Mouse (Mus musculus): ENCODE data around the gene Susd1.

The Susd1 gene

GRCm38 (mm10) chr4:59337533-59337885 lies 100.9 kb downstream of the Susd1 start:
- no peak for DNase-seq

GRCm38 (mm10) chr4:59336846-59337532 lies 101.4 kb downstream of the Susd1 start:
- no peak for DNase-seq

- no peak for DNase-seq
Observed at GRCm38 (mm10) chr4:59336439-59336809, 102.0 kb downstream of the Susd1 start.

GRCm38 (mm10) chr4:59335616-59336438 lies 102.6 kb downstream of the Susd1 start:
- peak; percentile 62 for DNase-seq

- no peak for DNase-seq
Observed at GRCm38 (mm10) chr4:59335101-59335500, 103.3 kb downstream of the Susd1 start.

- no peak for DNase-seq
Observed at GRCm38 (mm10) chr4:59334236-59334635, 104.2 kb downstream of the Susd1 start.

GRCm38 (mm10) chr4:59333424-59333895 lies 105.0 kb downstream of the Susd1 start:
- no peak for DNase-seq

- DNase-seq = no peak
Observed at GRCm38 (mm10) chr4:59332691-59333423, 105.6 kb downstream of the Susd1 start.

- DNase-seq = no peak
Observed at GRCm38 (mm10) chr4:59332089-59332488, 106.3 kb downstream of the Susd1 start.

GRCm38 (mm10) chr4:59331633-59332032 lies 106.8 kb downstream of the Susd1 start:
- DNase-seq = peak; percentile 83

GRCm38 (mm10) chr4:59330961-59331604 lies 107.3 kb downstream of the Susd1 start:
- DNase-seq = no peak

GRCm38 (mm10) chr4:59329461-59330304 lies 108.8 kb downstream of the Susd1 start:
- no peak for DNase-seq

- no peak for DNase-seq
Observed at GRCm38 (mm10) chr4:59328821-59329220, 109.6 kb downstream of the Susd1 start.

GRCm38 (mm10) chr4:59327986-59328385 lies 110.4 kb downstream of the Susd1 start:
- DNase-seq = no peak

- DNase-seq = no peak
Observed at GRCm38 (mm10) chr4:59326031-59326760, 112.2 kb downstream of the Susd1 start.

- DNase-seq = no peak
Observed at GRCm38 (mm10) chr4:59324317-59324716, 114.1 kb downstream of the Susd1 start.

GRCm38 (mm10) chr4:59323231-59323651 lies 115.2 kb downstream of the Susd1 start:
- no peak for DNase-seq

- DNase-seq = no peak
Observed at GRCm38 (mm10) chr4:59322733-59323132, 115.7 kb downstream of the Susd1 start.

- DNase-seq = no peak
Observed at GRCm38 (mm10) chr4:59322056-59322455, 116.4 kb downstream of the Susd1 start.

- no peak for DNase-seq
Observed at GRCm38 (mm10) chr4:59321181-59322008, 117.0 kb downstream of the Susd1 start.

Data from lung, postnatal 14 days (tissue).